Mouse (Mus musculus) monocyte, adult 5-6 weeks (primary cell): Measurements from ENCODE around the gene Dmrt1. TPM values are rescaled to one million over a fixed set of nuclear protein-coding genes. Genes with fewer than 3 reads are reported as not detected.

ENCODE experiments used
- ATAC-seq: fragments of 153-309, 156-312 bp; replicated peaks from 2 replicates; pipeline ENCODE4 v1.8.0; 2017; ENCODE audit warnings: mild to moderate bottlenecking; ENCODE audit not compliant: low TSS enrichment, insufficient number of reproducible peaks, severe bottlenecking, poor library complexity, low FRiP score
- total RNA-seq: library from RNA; stranded (forward); fragments of 200-1000, 200-491, 200-594 nt; gene quantifications from 3 replicates; pipeline ENCODE4 v1.2.3, GENCODE M21; 2017

The Dmrt1 gene
- total RNA-seq, 1 experiment from 2014 or later = not detected

GRCm38 (mm10) chr19:25550346-25550745, 44.9 kb downstream of the Dmrt1 start:
- ATAC-seq = no peak

- ATAC-seq = no peak
Observed at GRCm38 (mm10) chr19:25551053-25551452, 45.6 kb downstream of the Dmrt1 start.

GRCm38 (mm10) chr19:25564430-25564829, 59.0 kb downstream of the Dmrt1 start:
- no peak for ATAC-seq

GRCm38 (mm10) chr19:25569778-25570177, 64.4 kb downstream of the Dmrt1 start:
- no peak for ATAC-seq

GRCm38 (mm10) chr19:25574431-25574830, 69.0 kb downstream of the Dmrt1 start:
- no peak for ATAC-seq

- ATAC-seq = no peak
Observed at GRCm38 (mm10) chr19:25574981-25575814, 69.8 kb downstream of the Dmrt1 start.

GRCm38 (mm10) chr19:25578358-25578757, 72.9 kb downstream of the Dmrt1 start:
- ATAC-seq = no peak

GRCm38 (mm10) chr19:25579440-25579839, 74.0 kb downstream of the Dmrt1 start:
- ATAC-seq = no peak

- ATAC-seq = no peak
Observed at GRCm38 (mm10) chr19:25597717-25598232, 92.4 kb downstream of the Dmrt1 start.

GRCm38 (mm10) chr19:25598626-25599025, 93.2 kb downstream of the Dmrt1 start:
- ATAC-seq = no peak

- no peak for ATAC-seq
Observed at GRCm38 (mm10) chr19:25601966-25602365, 96.5 kb downstream of the Dmrt1 start.

GRCm38 (mm10) chr19:25607461-25608205, 102.2 kb downstream of the Dmrt1 start:
- ATAC-seq = no peak

DNA sequence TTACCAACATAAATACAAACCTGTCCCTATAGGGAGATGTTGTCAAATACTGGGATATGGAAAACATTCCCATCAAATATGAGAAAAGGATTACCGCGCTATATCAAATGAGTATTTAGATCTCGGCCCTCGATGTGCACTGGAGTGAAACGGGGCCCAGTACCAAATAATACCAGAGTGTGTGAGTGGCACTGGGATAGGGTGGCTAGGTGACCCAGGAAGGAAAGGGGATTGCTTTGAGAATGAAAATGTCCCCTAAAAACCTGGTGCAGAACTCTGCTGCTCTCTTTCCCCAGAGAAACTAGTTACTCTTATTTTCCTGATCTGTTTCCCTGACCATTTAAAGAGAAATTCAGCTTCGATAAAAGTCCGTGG, 102.8 kb downstream of the Dmrt1 start:
- ATAC-seq = no peak

DNA sequence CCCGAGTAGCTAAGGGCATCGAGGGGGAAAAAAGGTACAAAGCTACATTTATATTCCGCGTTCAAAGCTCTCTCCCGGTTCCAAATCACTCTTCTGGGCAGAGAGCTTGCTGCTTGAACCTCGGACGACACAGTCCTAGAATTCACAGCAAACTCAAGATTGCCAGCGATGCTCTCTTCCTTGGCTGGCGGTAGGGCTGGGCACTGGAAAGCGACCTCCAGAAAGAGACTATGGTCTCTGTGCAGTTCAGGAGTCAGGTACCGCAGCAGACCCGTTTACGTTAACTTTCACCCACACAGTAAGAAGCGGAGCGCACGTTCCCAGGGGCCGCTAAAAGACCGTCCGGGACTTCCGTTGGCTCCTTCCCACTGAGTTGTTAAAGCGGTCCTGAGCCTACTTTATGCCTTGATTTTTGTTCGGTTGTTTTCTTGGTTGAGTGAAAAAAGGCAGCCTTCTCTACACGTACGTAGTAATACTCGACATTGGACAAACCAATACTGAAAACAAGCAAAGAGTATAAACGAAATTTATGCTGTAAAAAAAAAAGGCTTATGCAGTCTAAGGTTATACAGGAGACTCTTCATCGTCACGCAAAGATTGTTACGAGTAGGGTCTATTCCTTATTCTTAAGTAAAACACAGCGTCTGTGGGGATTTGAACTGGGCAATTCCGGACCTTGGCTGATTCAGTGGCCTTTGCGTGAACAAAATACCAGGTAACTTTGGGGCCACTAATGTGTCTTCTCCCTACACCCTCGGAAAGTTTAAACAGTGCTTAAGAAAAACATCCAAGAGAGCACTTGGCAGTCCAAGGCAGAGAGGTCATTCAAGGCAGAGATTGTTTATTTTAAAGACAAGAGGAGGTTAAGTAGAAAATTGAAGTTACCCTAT, 103.8 kb downstream of the Dmrt1 start:
- ATAC-seq = no peak

DNA sequence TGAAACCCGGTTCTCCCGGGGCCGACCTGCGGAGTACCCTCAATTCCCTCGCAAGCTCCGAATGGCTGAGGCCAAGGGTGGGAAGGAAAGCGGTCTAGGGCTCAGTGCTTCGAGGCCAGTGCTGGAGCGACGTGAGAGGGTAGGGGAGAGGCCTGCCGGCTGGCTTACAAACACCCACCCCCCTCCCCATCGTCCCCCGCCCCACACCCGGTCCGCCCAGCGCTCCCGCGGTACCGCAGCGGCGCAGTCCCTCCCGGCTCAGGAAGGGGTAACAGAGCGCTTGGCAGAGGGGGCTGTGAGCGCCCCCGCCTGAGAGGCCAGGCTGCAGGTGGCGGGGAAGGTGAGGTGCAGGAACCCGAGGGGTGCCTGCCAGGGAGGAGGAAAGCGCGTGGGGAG, 104.6 kb downstream of the Dmrt1 start, which contains the start of gene Dmrt3:
Gene Dmrt3 (plus strand): TSS at position 287 of the 396 bp plus-strand sequence.
- no peak for ATAC-seq

DNA sequence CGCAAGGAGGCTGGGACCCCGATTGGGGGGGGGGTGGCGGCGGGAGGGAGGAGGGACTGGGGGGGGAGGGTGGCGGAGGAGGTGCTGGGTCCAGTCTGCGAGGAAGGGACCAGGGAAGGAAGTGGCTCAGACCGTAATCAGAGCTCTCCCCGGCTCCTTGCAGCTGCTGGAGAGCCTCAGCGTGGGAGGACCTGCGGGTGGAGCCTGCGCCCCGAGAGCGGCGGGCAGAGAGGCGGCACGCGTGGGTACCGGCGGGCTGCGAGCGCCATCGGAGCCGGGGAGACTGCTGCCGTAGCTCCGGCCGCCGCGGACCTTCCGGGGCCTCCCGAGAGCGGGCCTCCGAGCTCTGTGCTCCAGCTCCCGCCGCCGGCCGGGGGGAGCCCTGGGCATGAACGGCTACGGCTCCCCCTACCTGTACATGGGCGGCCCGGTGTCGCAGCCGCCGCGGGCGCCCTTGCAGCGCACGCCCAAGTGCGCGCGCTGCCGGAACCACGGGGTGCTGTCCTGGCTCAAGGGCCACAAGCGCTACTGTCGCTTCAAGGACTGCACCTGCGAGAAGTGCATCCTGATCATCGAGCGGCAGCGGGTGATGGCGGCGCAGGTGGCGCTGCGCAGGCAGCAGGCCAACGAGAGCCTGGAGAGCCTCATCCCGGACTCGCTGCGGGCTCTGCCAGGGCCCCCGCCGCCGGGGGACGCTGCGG, 105.1 kb downstream of the Dmrt1 start:
- no peak for ATAC-seq

- ATAC-seq = no peak
Observed at GRCm38 (mm10) chr19:25611116-25611515, 105.7 kb downstream of the Dmrt1 start.
